Mouse (Mus musculus) thymus, adult 2 months (tissue): ENCODE data around the gene Pacrg. TPM values are rescaled to one million over a fixed set of nuclear protein-coding genes. Genes with fewer than 3 reads are reported as not detected.

Experiments used
- DNase-seq: peaks from one replicate; pipeline ENCODE4 v3.0.0; 2021
- H3K27ac ChIP-seq: fragments of 200-500 bp; 2 replicates; pipeline ENCODE4 v1.5.1; 2012; ENCODE audit warnings: low read length, control low read depth; ENCODE audit not compliant: control insufficient read depth, insufficient read depth
- H3K27me3 ChIP-seq: fragments of 200-500 bp; 2 replicates; pipeline ENCODE4 v1.6.1; 2012; ENCODE audit warnings: mild to moderate bottlenecking, low read length, moderate library complexity, mixed read lengths; ENCODE audit not compliant: control insufficient read depth, insufficient read depth
- H3K36me3 ChIP-seq: fragments of 200-500 bp; 2 replicates; pipeline ENCODE4 v1.6.1; 2012; ENCODE audit warnings: mild to moderate bottlenecking, low read length, moderate library complexity; ENCODE audit not compliant: control insufficient read depth, insufficient read depth
- H3K4me1 ChIP-seq: fragments of 200-500 bp; replicated peaks from 2 replicates; pipeline ENCODE4 v1.6.1; 2012; ENCODE audit warnings: low read length; ENCODE audit not compliant: control insufficient read depth, insufficient read depth
- H3K4me3 ChIP-seq: fragments of 200-500 bp; 2 replicates; pipeline ENCODE4 v1.5.1; 2012; ENCODE audit warnings: mild to moderate bottlenecking, low read length, control low read depth, moderate library complexity; ENCODE audit not compliant: control insufficient read depth, insufficient read depth
- CTCF ChIP-seq: fragments of 200-500 bp; IDR thresholded peaks from 2 replicates; pipeline ENCODE4 v1.5.1; 2012; ENCODE audit warnings: mild to moderate bottlenecking, control low read depth, low read length, moderate library complexity, borderline replicate concordance; ENCODE audit not compliant: control insufficient read depth, poor library complexity, insufficient read depth; ENCODE audit errors: extremely low read depth
- POLR2A ChIP-seq: fragments of 200-500 bp; IDR thresholded peaks from 2 replicates; pipeline ENCODE4 v1.6.1; 2012; ENCODE audit warnings: mild to moderate bottlenecking, low read length, control low read depth, moderate library complexity; ENCODE audit not compliant: control insufficient read depth, poor library complexity, insufficient read depth; ENCODE audit errors: extremely low read depth
- WGBS: fragments of 180-500 bp; shearing (Covaris S2); methylation state at CpG from one replicate; pipeline ENCODE4 v1.1.7; 2018; 5-methylcytosine and 5-hydroxymethylcytosine counted together
- polyA plus RNA-seq: library from polyadenylated mRNA; depleted of rRNA; stranded (reverse); fragments of >200 nt; gene quantifications from 2 replicates; pipeline ENCODE4 v1.2.3, GENCODE M21; 2012

Gene Pacrg
- polyA plus RNA-seq, 1 experiment: 0.34 TPM

DNA sequence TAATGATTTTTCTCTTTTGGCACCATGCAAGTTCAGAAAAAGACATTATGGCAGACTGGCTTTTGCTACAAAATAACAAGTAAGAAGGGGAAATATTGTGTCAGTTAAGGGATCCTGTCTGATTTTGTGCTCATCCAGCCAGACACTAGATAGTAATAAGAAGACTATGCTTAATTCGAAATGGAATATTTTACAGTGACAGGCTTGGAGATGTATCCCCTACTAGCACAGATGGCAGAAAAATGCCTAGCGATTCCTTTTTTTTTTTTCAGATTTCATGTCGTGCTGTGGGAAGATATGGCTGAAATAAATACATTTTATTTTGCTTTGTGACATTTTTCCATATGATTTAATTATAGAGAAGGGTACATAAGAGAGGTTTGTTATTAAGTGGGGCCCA lies 333.2 kb downstream of the Pacrg start:
- WGBS: 94% methylated on average over 3 of the region's 3 CpGs
- H3K4me1 ChIP-seq: no peaks in the 10 kb centered on the region
- TF ChIP-seq CTCF: no peak
- TF ChIP-seq POLR2A: no peak
- no peak overlapping the region for H3K27ac ChIP-seq
- DNase-seq: no peak
- no peaks in the 10 kb centered on the region for H3K36me3 ChIP-seq
- H3K27me3 ChIP-seq: no peaks in the 10 kb centered on the region
- H3K4me3 ChIP-seq: no peak overlapping the region

DNA sequence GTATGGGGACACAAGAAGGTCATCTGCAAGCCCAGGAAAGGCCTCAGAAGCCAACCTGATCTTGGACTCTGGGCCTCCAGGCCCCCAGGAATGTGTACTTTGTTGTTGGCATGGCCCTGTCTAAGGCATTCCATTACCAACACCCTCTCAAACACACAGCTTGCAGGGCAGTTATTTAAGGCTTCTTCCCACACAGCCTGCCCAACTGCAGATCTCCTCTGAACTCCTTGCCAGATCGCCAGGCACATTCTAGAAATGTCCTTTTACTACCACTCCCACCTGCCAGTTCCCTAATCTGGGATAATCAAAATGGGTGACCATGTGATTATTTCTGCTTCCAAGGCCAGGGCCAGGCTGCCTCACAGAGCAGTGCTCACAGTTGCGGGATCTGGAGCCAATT lies 338.7 kb downstream of the Pacrg start:
- Histone ChIP-seq H3K27me3 (no peaks in the 10 kb centered on the region), H3K4me1 (no peaks in the 10 kb centered on the region), H3K36me3 (no peaks in the 10 kb centered on the region), H3K4me3 (no peak overlapping the region), H3K27ac (no peak overlapping the region)
- 97% methylated on average over 2 of the region's 2 CpGs for WGBS
- TF ChIP-seq CTCF (no peak), POLR2A (no peak)
- no peak for DNase-seq

DNA sequence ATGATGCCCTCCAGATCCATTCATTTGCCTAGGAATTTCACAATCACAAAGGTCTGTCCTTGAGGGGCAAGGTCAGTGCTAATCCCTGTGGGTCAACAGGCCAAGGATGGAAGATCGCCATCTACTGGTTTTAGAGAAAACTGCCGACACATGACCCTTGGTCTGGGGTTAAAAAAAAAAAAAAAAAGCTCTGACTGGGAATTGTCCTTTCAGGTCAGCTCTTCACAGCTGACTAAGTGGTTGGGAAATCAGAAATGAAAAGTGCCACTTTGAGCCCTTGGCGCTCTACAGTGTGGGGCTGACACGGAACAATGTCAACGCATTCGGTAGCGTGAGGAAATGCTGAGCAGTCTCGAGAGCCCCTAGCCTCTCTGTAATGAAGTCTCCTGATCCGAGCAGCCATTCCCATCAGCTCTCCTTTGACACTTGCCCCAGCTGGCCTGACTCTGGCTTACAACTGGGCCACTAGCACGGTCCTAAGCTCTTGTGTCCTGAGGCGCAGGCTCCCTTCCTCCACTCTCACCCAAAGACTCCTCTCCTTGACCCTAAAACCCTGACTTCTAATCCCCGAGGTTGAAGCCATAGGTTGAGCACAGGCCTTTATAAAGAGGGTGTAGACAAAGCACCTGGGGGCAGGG lies 339.2 kb downstream of the Pacrg start:
- Histone ChIP-seq H3K36me3 (no peaks in the 10 kb centered on the region), H3K4me3 (no peak overlapping the region), H3K27me3 (no peaks in the 10 kb centered on the region), H3K27ac (no peak overlapping the region), H3K4me1 (no peaks in the 10 kb centered on the region)
- TF ChIP-seq CTCF (no peak), POLR2A (no peak)
- 75% methylated on average over 12 of the region's 12 CpGs for WGBS
- no peak for DNase-seq

DNA sequence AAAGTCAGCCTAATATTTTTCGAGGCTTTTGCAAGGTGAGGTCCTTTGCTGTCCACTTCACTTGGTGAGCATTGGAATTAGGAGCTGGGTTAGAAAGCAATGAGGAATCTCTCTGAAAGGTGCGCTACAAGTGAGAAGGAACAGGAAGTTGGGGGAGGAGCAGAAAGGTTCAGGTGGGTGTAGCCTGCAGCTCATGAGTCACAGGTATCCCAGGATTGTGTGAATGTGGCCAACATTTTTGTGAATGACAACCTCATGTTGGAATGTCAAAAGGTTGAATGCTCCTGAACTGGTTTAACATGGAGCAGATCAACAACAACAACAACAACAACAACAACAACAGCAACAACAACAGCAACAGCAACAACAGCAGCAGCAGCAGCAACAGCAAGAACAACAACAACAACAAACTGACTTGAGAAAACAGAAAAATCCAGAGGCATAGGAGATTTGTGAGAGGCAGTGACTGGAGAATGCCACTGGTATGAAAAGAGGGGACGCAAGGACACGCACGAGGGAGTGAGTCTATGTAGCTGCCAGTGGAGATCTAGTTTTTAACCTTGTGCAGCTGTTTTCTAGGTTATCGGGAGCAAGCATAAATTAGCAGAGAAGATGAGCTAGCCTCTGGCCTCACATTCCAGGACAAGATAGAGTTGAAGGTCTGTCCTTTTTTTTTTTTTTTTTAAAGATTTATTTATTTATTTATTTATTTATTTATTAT lies 341.0 kb downstream of the Pacrg start:
- Histone ChIP-seq H3K36me3 (no peaks in the 10 kb centered on the region), H3K4me3 (no peak overlapping the region), H3K27ac (no peak overlapping the region), H3K27me3 (no peaks in the 10 kb centered on the region), H3K4me1 (no peaks in the 10 kb centered on the region)
- 86% methylated on average over 6 of the region's 6 CpGs for WGBS
- no peak for DNase-seq
- TF ChIP-seq POLR2A: no peak
- no peak for TF ChIP-seq CTCF

DNA sequence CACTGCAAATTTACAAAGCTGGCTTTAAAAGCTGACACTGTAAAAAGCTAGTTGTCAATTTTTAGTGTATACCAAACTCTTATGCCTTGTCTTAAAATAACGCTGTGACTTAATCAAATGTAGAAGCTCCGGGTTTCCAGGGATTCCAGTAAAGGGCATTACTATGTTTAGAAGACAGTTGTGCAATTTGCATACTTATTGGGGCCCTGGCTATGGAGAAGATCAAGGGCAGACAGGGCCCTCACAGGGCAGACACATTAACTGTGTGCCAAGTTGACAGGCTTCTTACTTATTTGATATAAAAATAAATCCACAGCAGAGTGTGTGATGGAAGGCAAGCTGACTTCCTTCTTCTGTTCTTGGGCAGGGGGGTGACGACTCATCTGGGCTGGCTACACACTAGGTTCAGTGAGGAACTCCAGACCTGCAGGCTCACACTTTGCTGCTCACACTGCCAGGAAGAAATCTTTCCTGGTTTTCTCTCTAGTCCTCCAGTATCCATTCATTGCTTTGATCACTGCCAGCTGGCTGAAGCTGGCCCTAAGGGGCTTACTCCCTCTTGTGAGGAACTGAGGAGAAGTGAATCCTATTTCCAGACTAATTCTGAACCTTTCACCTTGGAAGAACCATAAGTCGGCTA lies 342.2 kb downstream of the Pacrg start:
- no peak overlapping the region for H3K27ac ChIP-seq
- no peak overlapping the region for H3K4me3 ChIP-seq
- no peaks in the 10 kb centered on the region for H3K36me3 ChIP-seq
- no peak for DNase-seq
- H3K27me3 ChIP-seq: no peaks in the 10 kb centered on the region
- no peaks in the 10 kb centered on the region for H3K4me1 ChIP-seq
- WGBS: 72% methylated on average over 4 of the region's 4 CpGs
- no peak for TF ChIP-seq CTCF
- no peak for TF ChIP-seq POLR2A

DNA sequence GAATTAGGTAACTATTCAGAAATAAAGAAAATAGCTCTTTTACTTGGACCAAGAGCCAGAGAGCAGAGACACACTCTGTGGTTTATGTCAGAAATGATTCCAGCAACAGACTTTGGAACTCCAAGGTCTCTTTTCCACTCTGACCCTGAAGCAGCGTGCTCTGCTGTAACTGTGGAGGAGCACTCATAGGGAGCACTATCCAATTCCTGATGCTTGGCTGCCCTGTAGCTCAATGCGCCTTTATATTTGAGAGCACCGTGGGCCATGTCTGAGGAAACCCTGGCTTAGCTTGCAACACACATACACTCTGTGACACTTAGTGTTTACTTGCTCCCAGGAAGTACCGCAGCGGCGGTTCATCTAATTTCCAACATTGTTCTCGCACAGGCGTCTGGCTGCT lies 344.0 kb downstream of the Pacrg start:
- Histone ChIP-seq H3K27ac (no peak overlapping the region), H3K4me1 (no peaks in the 10 kb centered on the region)
- whole genome bisulfite sequencing: 96% methylated on average over 8 of the region's 8 CpGs

More for the DNA sequence above, 344.0 kb downstream of the Pacrg start:
- TF ChIP-seq POLR2A: no peak
- TF ChIP-seq CTCF: no peak
- DNase-seq: no peak
- Histone ChIP-seq H3K4me3 (no peak overlapping the region), H3K27me3 (no peaks in the 10 kb centered on the region), H3K36me3 (no peaks in the 10 kb centered on the region)
